Comparison of ENCODE assay signal across 20 mouse cellular contexts in the genomic region with DNA sequence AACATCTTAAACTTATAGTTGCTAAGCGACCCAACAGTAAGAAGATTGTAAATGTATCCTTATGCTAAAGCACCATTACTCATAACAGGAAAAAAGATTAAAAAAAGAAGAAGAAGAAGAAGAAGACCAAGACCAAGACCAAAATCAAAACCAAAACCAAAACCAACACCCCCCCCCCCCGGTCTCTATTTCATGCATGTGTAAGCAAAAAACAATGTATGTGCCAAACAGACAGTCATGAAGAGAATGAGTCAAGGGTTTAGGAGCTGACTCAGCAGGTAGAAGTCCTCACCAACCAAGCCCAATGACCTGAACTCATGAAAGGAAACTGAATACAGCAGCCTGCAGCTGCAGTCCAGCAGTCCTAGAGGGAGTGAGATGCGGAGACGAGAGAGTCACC. TPM values are rescaled to one million over a fixed set of nuclear protein-coding genes. Genes with fewer than 3 reads are reported as not detected.
DNase-seq lines count a peak whose midpoint lies in the region; ATAC-seq and TF ChIP-seq lines count a peak whose summit lies in the region.
"Had no signal": no experiment of that assay in that cellular context is flagged by ENCODE, and none has a peak within 500 bp of the region (broad histone marks: within the 10 kb centered on the region; RNA-seq: fewer than 3 reads in every experiment).

No protein-coding gene starts in this region.

- H3K36me3 ChIP-seq in intestine, postnatal 0 days (ENCODE audit: control insufficient read depth, insufficient read depth), result no peaks in the 10 kb centered on the region
- H3K36me3 ChIP-seq in intestine, embryonic 16.5 days (ENCODE audit: control insufficient read depth, insufficient read depth, low read length), result no peaks in the 10 kb centered on the region
- H3K36me3 ChIP-seq in small intestine, adult 2 months (ENCODE audit: control insufficient read depth, insufficient read depth, low read length), result no peaks in the 10 kb centered on the region
- H3K36me3 ChIP-seq: embryonic facial prominence, embryonic 13.5 days; heart, embryonic 10.5 days had no signal

- H3K4me1 ChIP-seq in intestine, postnatal 0 days (replicated peaks; ENCODE audit: control insufficient read depth, insufficient read depth, low read length), result 0 out of 2 replicates have a peak, but pooled peaks cover 8% of the 10 kb centered on the region
- H3K4me1 ChIP-seq in intestine, embryonic 16.5 days (ENCODE audit: control insufficient read depth, insufficient read depth, low read length), result peaks cover 3% of the 10 kb centered on the region; the same call in 1 of the 2 replicates
- H3K4me1 ChIP-seq in small intestine, adult 2 months (ENCODE audit: control insufficient read depth, insufficient read depth, insufficient read length, low read length), result peaks cover 34% of the 10 kb centered on the region
- H3K4me1 ChIP-seq: embryonic facial prominence, embryonic 13.5 days had no signal

- H3K9ac ChIP-seq in intestine, postnatal 0 days (ENCODE audit: low read depth, low read length), result no peak overlapping the region
- no peak overlapping the region for H3K9ac ChIP-seq in intestine, embryonic 16.5 days (ENCODE audit: low read depth, low read length)
- H3K9ac ChIP-seq: embryonic facial prominence, embryonic 13.5 days; hindbrain, embryonic 14.5 days had no signal

- DNase-seq in thymus, postnatal 25 days, result no peak
- DNase-seq in spleen, postnatal 14 days (ENCODE audit: low spot score in 2 of 2), result no peak
- no peak for DNase-seq in layer of hippocampus, adult 11-12 months (ENCODE audit: low spot score)
- DNase-seq: adrenal gland, postnatal 14 days; cerebellum, adult 11-12 months; cerebellum, adult 9-11 months; cerebellum, postnatal 36 days; gastrocnemius, postnatal 10 days; heart, adult 18-20 months; heart, postnatal 10 days; kidney, adult 18-20 months had no signal

- peak; percentile 32; the same call in 1 of the 2 replicates for ATAC-seq in intestine, postnatal 0 days
- no peak for ATAC-seq in intestine, embryonic 16.5 days
- peak; percentile 74 for ATAC-seq in CD4-positive, CD25-positive, alpha-beta regulatory T cell, adult 4 months
- peak; percentile 54 for ATAC-seq in activated CD4-positive, CD25-positive, alpha-beta regulatory T cell, adult 4 months
- ATAC-seq: forebrain, embryonic 14.5 days had no signal

- no peaks in the 10 kb centered on the region for H3K27me3 ChIP-seq in intestine, postnatal 0 days (replicated peaks; ENCODE audit: control insufficient read depth, insufficient read depth, low read length)
- no peaks in the 10 kb centered on the region for H3K27me3 ChIP-seq in intestine, embryonic 16.5 days (replicated peaks; ENCODE audit: control insufficient read depth, insufficient read depth, low read length)
- H3K27me3 ChIP-seq in small intestine, adult 2 months (ENCODE audit: control insufficient read depth, insufficient read depth, low read length), result no peaks in the 10 kb centered on the region
- H3K27me3 ChIP-seq: embryonic facial prominence, embryonic 13.5 days had no signal

- no peaks in the 10 kb centered on the region for H3K9me3 ChIP-seq in intestine, postnatal 0 days (ENCODE audit: control insufficient read depth)
- H3K9me3 ChIP-seq in intestine, embryonic 16.5 days (ENCODE audit: control insufficient read depth, low read length), result no peaks in the 10 kb centered on the region
- H3K9me3 ChIP-seq: embryonic facial prominence, embryonic 13.5 days; heart, embryonic 10.5 days had no signal

- no peak for TF ChIP-seq CTCF in intestine, postnatal 0 days (IDR thresholded peaks at IDR 0.05; ENCODE audit: low read depth)
- TF ChIP-seq CTCF in small intestine, adult 2 months (IDR thresholded peaks at IDR 0.05; ENCODE audit: extremely low read depth, insufficient read length, insufficient replicate concordance, low read depth, low read length), result no peak

- WGBS in intestine, postnatal 0 days, result 83% methylated on average over 4 of the region's 4 CpGs
- 92% methylated on average over 4 of the region's 4 CpGs for WGBS in intestine, embryonic 16.5 days
- WGBS in small intestine, adult 2 months, result 62% methylated on average over 4 of the region's 4 CpGs

- no peak overlapping the region for H3K4me3 ChIP-seq in intestine, postnatal 0 days (ENCODE audit: low read depth, low read length)
- no peak overlapping the region for H3K4me3 ChIP-seq in intestine, embryonic 16.5 days (ENCODE audit: low read length)
- H3K4me3 ChIP-seq in small intestine, adult 2 months (ENCODE audit: low read depth, low read length), result no peak overlapping the region
- H3K4me3 ChIP-seq: embryonic facial prominence, embryonic 13.5 days; heart, embryonic 10.5 days had no signal

- H3K4me2 ChIP-seq in intestine, postnatal 0 days (replicated peaks; ENCODE audit: low read depth), result no peak overlapping the region
- no peak overlapping the region for H3K4me2 ChIP-seq in intestine, embryonic 16.5 days (ENCODE audit: low read depth, low read length)
- H3K4me2 ChIP-seq: embryonic facial prominence, embryonic 13.5 days; hindbrain, embryonic 14.5 days had no signal

- no peak overlapping the region for H3K27ac ChIP-seq in intestine, postnatal 0 days (ENCODE audit: low read depth, low read length)
- no peak overlapping the region for H3K27ac ChIP-seq in intestine, embryonic 16.5 days (ENCODE audit: low read length)
- peak overlapping the region; percentile 12; the same call in 1 of the 2 replicates for H3K27ac ChIP-seq in small intestine, adult 2 months (ENCODE audit: insufficient read depth, low read depth, low read length)
- H3K27ac ChIP-seq: embryonic facial prominence, embryonic 13.5 days; heart, embryonic 10.5 days; hindbrain, embryonic 14.5 days had no signal

- no peak for TF ChIP-seq POLR2A in small intestine, adult 2 months (IDR thresholded peaks at IDR 0.05; ENCODE audit: low read depth, low read length)

RNA-seq across cellular contexts. Expression of a gene that starts 26.3 kb away (rescaled TPM):
- 7.9 and 11.3 TPM in 2 replicates for polyA plus RNA-seq in intestine, postnatal 0 days (2015; fragmentation: Nextera tagmentation; extraction: Ambion mirVana)
- 11.5 and 12.5 TPM in 2 replicates for polyA plus RNA-seq in intestine, embryonic 16.5 days (2015; fragmentation: Nextera tagmentation; extraction: Ambion mirVana)
- polyA plus RNA-seq in CD4-positive, CD25-positive, alpha-beta regulatory T cell, adult 4 months (2017; shearing (Covaris generic)), result 10 to 100 TPM; 63.1 to 70.1 TPM
- polyA plus RNA-seq in activated CD4-positive, CD25-positive, alpha-beta regulatory T cell, adult 4 months (2017; shearing (Covaris generic)), result 10 to 100 TPM; 44.9 to 49.8 TPM
- polyA plus RNA-seq in small intestine, adult 2 months (2012; rRNA removed), result 5.0 and 10.8 TPM in 2 replicates
